Mouse (Mus musculus) G1E (cell line): ENCODE results near the gene H2-DMa. TPM values are rescaled to one million over a fixed set of nuclear protein-coding genes. Genes with fewer than 3 reads are reported as not detected.

Experiments
- ATAC-seq: 2 replicates; pipeline ENCODE4 v1.8.0; 2016; ENCODE audit warnings: mild to moderate bottlenecking; ENCODE audit not compliant: insufficient number of reproducible peaks, poor library complexity, low FRiP score, severe bottlenecking; ENCODE audit errors: extremely low read depth
- DNase-seq: peaks from one replicate; pipeline ENCODE4 v3.0.0; 2012; ENCODE audit warnings: low spot score
- H3K27me3 ChIP-seq: 2 replicates; pipeline ENCODE4 v1.6.1; 2012; ENCODE audit warnings: mild to moderate bottlenecking, low read length, inconsistent platforms; ENCODE audit not compliant: insufficient read depth
- H3K36me3 ChIP-seq: replicated peaks from 2 replicates; pipeline ENCODE3; 2012; ENCODE audit warnings: mild to moderate bottlenecking, inconsistent platforms
- H3K4me1 ChIP-seq: 2 replicates; pipeline ENCODE4 v1.6.1; 2012; ENCODE audit warnings: low read depth, low read length, inconsistent platforms, mixed read lengths; ENCODE audit not compliant: insufficient read depth
- H3K4me3 ChIP-seq: 2 replicates; pipeline ENCODE4 v1.5.1; 2012; ENCODE audit warnings: low read depth, mild to moderate bottlenecking, inconsistent platforms, low read length, moderate library complexity, mixed read lengths
- H3K9me3 ChIP-seq: replicated peaks from 2 replicates; pipeline ENCODE4 v1.6.1; 2012; ENCODE audit warnings: inconsistent platforms
- CTCF ChIP-seq: IDR thresholded peaks from 2 replicates; pipeline ENCODE4 v1.5.1; 2012; ENCODE audit warnings: low read depth, low read length, inconsistent platforms, mixed read lengths
- GATA1 ChIP-seq: IDR thresholded peaks from 2 replicates; pipeline ENCODE4 v1.6.1; 2012; ENCODE audit warnings: borderline replicate concordance, low read length, inconsistent platforms, mixed read lengths
- GATA2 ChIP-seq: IDR thresholded peaks from 2 replicates; pipeline ENCODE4 v1.6.1; 2012; ENCODE audit warnings: low read depth, low read length, inconsistent platforms, borderline replicate concordance
- POLR2AphosphoS5 ChIP-seq: IDR thresholded peaks from 2 replicates; pipeline ENCODE4 v1.6.1; 2012; ENCODE audit warnings: low read depth, low read length, inconsistent platforms; ENCODE audit not compliant: insufficient replicate concordance
- TAL1 ChIP-seq: conservative IDR thresholded peaks from 2 replicates; pipeline ENCODE4 v1.6.1; 2012; ENCODE audit warnings: low read depth, low read length, inconsistent platforms, mixed read lengths
- polyA plus RNA-seq: library from polyadenylated mRNA; stranded (reverse); fragments of >175 nt; gene quantifications from 2 replicates; pipeline ENCODE4 v1.2.3, GENCODE M21; 2012
- total RNA-seq, 2 experiments: library from RNA; stranded (forward) in 1 of 2; stranded (reverse) in 1 of 2; fragments of 200-1000 nt in 1 of 2; fragments of >200 nt in 1 of 2; fragmentation: Nextera tagmentation in 1 of 2; gene quantifications; 2 replicates each; pipeline ENCODE4 v1.2.3; 2014 to 2017

The H2-DMa gene
- total and polyA plus RNA-seq, 3 experiments = 1.3 to 16.1 (median 2.8) TPM

DNA sequence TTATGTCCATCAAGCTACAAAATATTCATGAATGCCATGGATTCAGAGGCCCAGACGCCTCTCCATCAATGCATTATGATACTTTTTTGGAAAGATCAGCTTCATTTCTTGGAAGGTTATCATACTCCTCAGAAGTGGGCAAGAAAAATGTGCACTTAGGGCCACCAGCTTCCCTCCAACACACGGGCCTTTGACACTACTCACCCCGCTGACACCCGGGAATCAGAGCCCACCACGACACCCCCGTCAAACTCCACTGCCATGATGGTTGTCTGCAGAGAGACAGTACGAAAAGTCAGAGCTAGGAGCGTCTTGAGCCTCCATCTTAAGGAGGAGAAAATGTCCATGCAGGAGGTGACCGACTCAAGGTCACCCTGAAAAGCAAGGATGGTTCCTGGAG, 66.2 kb downstream of the H2-DMa start:
- Histone ChIP-seq H3K36me3 (peaks cover 6% of the 10 kb centered on the region), H3K27me3 (peaks cover 38% of the 10 kb centered on the region), H3K9me3 (no peaks in the 10 kb centered on the region), H3K4me1 (peaks cover 26% of the 10 kb centered on the region), H3K4me3 (no peak overlapping the region)
- ATAC-seq = no peak
- TF ChIP-seq CTCF (no peak), POLR2AphosphoS5 (no peak), GATA1 (no peak), TAL1 (no peak), GATA2 (no peak)
- DNase-seq = no peak

DNA sequence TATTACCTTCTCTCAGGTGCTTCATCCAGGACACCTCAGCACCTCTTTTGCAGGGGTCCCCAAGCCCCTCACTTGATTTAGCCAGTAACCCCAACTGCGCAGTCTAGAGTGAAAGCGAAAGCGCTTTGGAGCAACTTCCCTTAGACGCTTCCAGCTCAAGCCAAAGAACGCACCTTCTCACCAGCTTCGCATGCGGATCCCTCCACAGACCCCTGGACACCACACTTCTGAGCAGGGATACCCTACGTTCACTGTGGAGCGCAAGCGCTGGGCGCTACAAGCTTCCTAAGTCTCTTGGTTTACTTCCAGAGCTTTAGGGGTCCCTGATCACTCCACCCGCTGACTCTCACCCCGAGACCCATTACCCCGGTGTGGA, 67.5 kb downstream of the H2-DMa start:
- ATAC-seq = no peak
- Histone ChIP-seq H3K27me3 (peaks cover 40% of the 10 kb centered on the region), H3K4me1 (peaks cover 26% of the 10 kb centered on the region), H3K9me3 (no peaks in the 10 kb centered on the region), H3K36me3 (peaks cover 15% of the 10 kb centered on the region), H3K4me3 (peak overlapping the region; percentile 80)
- no peak for DNase-seq
- TF ChIP-seq CTCF (no peak), GATA1 (no peak), GATA2 (no peak), POLR2AphosphoS5 (no peak), TAL1 (no peak)

GRCm38 (mm10) chr17:34187261-34187916, 68.0 kb downstream of the H2-DMa start, which contains the start of the genes Tap1 and Psmb9:
Gene Tap1, plus strand, starts transcription at chr17:34187553.
Gene Psmb9, minus strand, starts transcription at chr17:34187764.
- ATAC-seq = peak; percentile 90
- Histone ChIP-seq H3K36me3 (peaks cover 15% of the 10 kb centered on the region), H3K4me3 (peak within 1 kb of the TSS; percentile 80), H3K27me3 (peaks cover 40% of the 10 kb centered on the region), H3K4me1 (peaks cover 26% of the 10 kb centered on the region), H3K9me3 (no peaks in the 10 kb centered on the region)
- peak; percentile 88 for DNase-seq
- no peak for TF ChIP-seq GATA1
- no peak for TF ChIP-seq CTCF
- no peak for TF ChIP-seq POLR2AphosphoS5
- TF ChIP-seq GATA2 = no peak
- TF ChIP-seq TAL1 = no peak

GRCm38 (mm10) chr17:34188010-34188409, 68.7 kb downstream of the H2-DMa start:
- DNase-seq (no peak), ATAC-seq (no peak)
- peaks cover 15% of the 10 kb centered on the region for H3K36me3 ChIP-seq
- H3K4me1 ChIP-seq = peaks cover 26% of the 10 kb centered on the region
- no peak for TF ChIP-seq POLR2AphosphoS5
- TF ChIP-seq GATA1 = no peak
- TF ChIP-seq TAL1 = no peak
- no peak for TF ChIP-seq GATA2
- TF ChIP-seq CTCF = no peak
- H3K27me3 ChIP-seq = peaks cover 45% of the 10 kb centered on the region
- peak overlapping the region; percentile 80 for H3K4me3 ChIP-seq
- no peaks in the 10 kb centered on the region for H3K9me3 ChIP-seq

Other genes with a start within 250 kb of the H2-DMa start
Only the 20 nearest of the 32 such genes appear.
- gene B3galt4, start 168.1 kb upstream of the H2-DMa start, total RNA-seq (2014; fragmentation: Nextera tagmentation) = 1.7 and 1.9 TPM in 2 replicates
- gene B3galt4, start 168.1 kb upstream of the H2-DMa start, total RNA-seq (2017) = 3.0 and 3.6 TPM in 2 replicates
- 10.9 and 13.5 TPM in 2 replicates for gene B3galt4, start 168.1 kb upstream of the H2-DMa start, polyA plus RNA-seq
- 30.0 and 34.1 TPM in 2 replicates for gene Vps52, start 163.7 kb upstream of the H2-DMa start, total RNA-seq (2014; fragmentation: Nextera tagmentation)
- 18.5 and 19.8 TPM in 2 replicates for gene Vps52, start 163.7 kb upstream of the H2-DMa start, total RNA-seq (2017)
- 45.6 and 48.9 TPM in 2 replicates for gene Vps52, start 163.7 kb upstream of the H2-DMa start, polyA plus RNA-seq
- 2,195 and 2,298 TPM in 2 replicates for gene Rps18, start 163.5 kb upstream of the H2-DMa start, total RNA-seq (2014; fragmentation: Nextera tagmentation)
- gene Rps18, start 163.5 kb upstream of the H2-DMa start, total RNA-seq (2017) = 1,704 and 1,830 TPM in 2 replicates
- gene Rps18, start 163.5 kb upstream of the H2-DMa start, polyA plus RNA-seq = 739 and 1,633 TPM in 2 replicates
- not detected in 2 replicates for gene H2-K1, start 119.2 kb upstream of the H2-DMa start, total RNA-seq (2014; fragmentation: Nextera tagmentation)
- 0.16 and 0.23 TPM in 2 replicates for gene H2-K1, start 119.2 kb upstream of the H2-DMa start, total RNA-seq (2017)
- gene H2-K1, start 119.2 kb upstream of the H2-DMa start, polyA plus RNA-seq = 0.58 and 0.74 TPM in 2 replicates
- 8.4 and 9.7 TPM in 2 replicates for gene Ring1, start 94.9 kb upstream of the H2-DMa start, total RNA-seq (2014; fragmentation: Nextera tagmentation)
- 10.9 and 13.1 TPM in 2 replicates for gene Ring1, start 94.9 kb upstream of the H2-DMa start, total RNA-seq (2017)
- 46.4 and 59.9 TPM in 2 replicates for gene Ring1, start 94.9 kb upstream of the H2-DMa start, polyA plus RNA-seq
- gene H2-Ke6, start 91.5 kb upstream of the H2-DMa start, total RNA-seq (2014; fragmentation: Nextera tagmentation) = 77.5 and 87.1 TPM in 2 replicates
- gene H2-Ke6, start 91.5 kb upstream of the H2-DMa start, total RNA-seq (2017) = 44.7 and 45.9 TPM in 2 replicates
- 58.6 and 78.0 TPM in 2 replicates for gene H2-Ke6, start 91.5 kb upstream of the H2-DMa start, polyA plus RNA-seq
- gene Slc39a7, start 87.9 kb upstream of the H2-DMa start, total RNA-seq (2014; fragmentation: Nextera tagmentation) = 16.9 and 17.5 TPM in 2 replicates
- gene Slc39a7, start 87.9 kb upstream of the H2-DMa start, total RNA-seq (2017) = 58.0 and 60.1 TPM in 2 replicates
- 66.0 and 98.1 TPM in 2 replicates for gene Slc39a7, start 87.9 kb upstream of the H2-DMa start, polyA plus RNA-seq
- 27.7 and 29.7 TPM in 2 replicates for gene Rxrb, start 87.7 kb upstream of the H2-DMa start, total RNA-seq (2014; fragmentation: Nextera tagmentation)
- gene Rxrb, start 87.7 kb upstream of the H2-DMa start, total RNA-seq (2017) = 30.5 and 34.7 TPM in 2 replicates
- 175 and 211 TPM in 2 replicates for gene Rxrb, start 87.7 kb upstream of the H2-DMa start, polyA plus RNA-seq
- 0.45 and 0.92 TPM in 2 replicates for gene Col11a2, start 80.1 kb upstream of the H2-DMa start, total RNA-seq (2014; fragmentation: Nextera tagmentation)
- gene Col11a2, start 80.1 kb upstream of the H2-DMa start, total RNA-seq (2017) = 0.58 and 1.6 TPM in 2 replicates
- gene Col11a2, start 80.1 kb upstream of the H2-DMa start, polyA plus RNA-seq = 1.9 and 2.3 TPM in 2 replicates
- gene H2-Oa, start 27.2 kb upstream of the H2-DMa start, total RNA-seq (2014; fragmentation: Nextera tagmentation) = not detected in 2 replicates
- 0.11 TPM in 1 of 2 replicates, not detected in the other for gene H2-Oa, start 27.2 kb upstream of the H2-DMa start, total RNA-seq (2017)
- gene H2-Oa, start 27.2 kb upstream of the H2-DMa start, polyA plus RNA-seq = not detected in 2 replicates
- 336 and 447 TPM in 2 replicates for gene Brd2, start 3.1 kb downstream of the H2-DMa start, total RNA-seq (2014; fragmentation: Nextera tagmentation)
- gene Brd2, start 3.1 kb downstream of the H2-DMa start, total RNA-seq (2017) = 214 and 244 TPM in 2 replicates
- gene Brd2, start 3.1 kb downstream of the H2-DMa start, polyA plus RNA-seq = 198 and 298 TPM in 2 replicates
- not detected in 2 replicates for gene H2-DMb2, start 23.8 kb downstream of the H2-DMa start, total RNA-seq (2014; fragmentation: Nextera tagmentation)
- gene H2-DMb2, start 23.8 kb downstream of the H2-DMa start, total RNA-seq (2017) = not detected in 2 replicates
- gene H2-DMb2, start 23.8 kb downstream of the H2-DMa start, polyA plus RNA-seq = not detected in 2 replicates
- not detected in 2 replicates for gene H2-DMb1, start 33.5 kb downstream of the H2-DMa start, total RNA-seq (2014; fragmentation: Nextera tagmentation)
- 0.41 and 0.44 TPM in 2 replicates for gene H2-DMb1, start 33.5 kb downstream of the H2-DMa start, total RNA-seq (2017)
- 0.06 and 0.10 TPM in 2 replicates for gene H2-DMb1, start 33.5 kb downstream of the H2-DMa start, polyA plus RNA-seq
- 6.5 and 6.8 TPM in 2 replicates for gene Tap1, start 68.0 kb downstream of the H2-DMa start, total RNA-seq (2014; fragmentation: Nextera tagmentation)
- gene Tap1, start 68.0 kb downstream of the H2-DMa start, total RNA-seq (2017) = 7.2 and 11.0 TPM in 2 replicates
- 7.4 and 7.6 TPM in 2 replicates for gene Tap1, start 68.0 kb downstream of the H2-DMa start, polyA plus RNA-seq
- not detected in 2 replicates for gene Psmb9, start 68.2 kb downstream of the H2-DMa start, total RNA-seq (2014; fragmentation: Nextera tagmentation)
- gene Psmb9, start 68.2 kb downstream of the H2-DMa start, total RNA-seq (2017) = 3.7 and 4.8 TPM in 2 replicates
- 1.5 and 1.9 TPM in 2 replicates for gene Psmb9, start 68.2 kb downstream of the H2-DMa start, polyA plus RNA-seq
- gene Psmb8, start 78.2 kb downstream of the H2-DMa start, total RNA-seq (2014; fragmentation: Nextera tagmentation) = not detected in 2 replicates
- 0.06 and 0.11 TPM in 2 replicates for gene Psmb8, start 78.2 kb downstream of the H2-DMa start, total RNA-seq (2017)
- 0.15 and 0.25 TPM in 2 replicates for gene Psmb8, start 78.2 kb downstream of the H2-DMa start, polyA plus RNA-seq
- gene Tap2, start 84.0 kb downstream of the H2-DMa start, total RNA-seq (2014; fragmentation: Nextera tagmentation) = 7.8 and 8.7 TPM in 2 replicates
- 12.0 and 13.4 TPM in 2 replicates for gene Tap2, start 84.0 kb downstream of the H2-DMa start, total RNA-seq (2017)
- 56.4 and 58.9 TPM in 2 replicates for gene Tap2, start 84.0 kb downstream of the H2-DMa start, polyA plus RNA-seq
- not detected in 2 replicates for gene H2-Ob, start 119.4 kb downstream of the H2-DMa start, total RNA-seq (2014; fragmentation: Nextera tagmentation)
- gene H2-Ob, start 119.4 kb downstream of the H2-DMa start, total RNA-seq (2017) = 0.11 TPM in 1 of 2 replicates, not detected in the other
- gene H2-Ob, start 119.4 kb downstream of the H2-DMa start, polyA plus RNA-seq = not detected in 2 replicates
- not detected in 2 replicates for gene H2-Ab1, start 138.1 kb downstream of the H2-DMa start, total RNA-seq (2014; fragmentation: Nextera tagmentation)
- gene H2-Ab1, start 138.1 kb downstream of the H2-DMa start, total RNA-seq (2017) = 0.27 and 0.29 TPM in 2 replicates
- gene H2-Ab1, start 138.1 kb downstream of the H2-DMa start, polyA plus RNA-seq = 0.07 and 0.11 TPM in 2 replicates
- not detected in 2 replicates for gene H2-Aa, start 168.3 kb downstream of the H2-DMa start, total RNA-seq (2014; fragmentation: Nextera tagmentation)
- 0.06 TPM in 1 of 2 replicates, not detected in the other for gene H2-Aa, start 168.3 kb downstream of the H2-DMa start, total RNA-seq (2017)
- not detected in 2 replicates for gene H2-Aa, start 168.3 kb downstream of the H2-DMa start, polyA plus RNA-seq